Mouse (Mus musculus) G1E (cell line): Measurements from ENCODE around the gene Agtrap.

Experiments used
- CTCF ChIP-seq: IDR thresholded peaks from 2 replicates; pipeline ENCODE4 v1.5.1; 2012; ENCODE audit warnings: low read depth, low read length, inconsistent platforms, mixed read lengths
- GATA1 ChIP-seq: IDR thresholded peaks from 2 replicates; pipeline ENCODE4 v1.6.1; 2012; ENCODE audit warnings: borderline replicate concordance, low read length, inconsistent platforms, mixed read lengths
- GATA2 ChIP-seq: IDR thresholded peaks from 2 replicates; pipeline ENCODE4 v1.6.1; 2012; ENCODE audit warnings: low read depth, low read length, inconsistent platforms, borderline replicate concordance
- POLR2AphosphoS5 ChIP-seq: IDR thresholded peaks from 2 replicates; pipeline ENCODE4 v1.6.1; 2012; ENCODE audit warnings: low read depth, low read length, inconsistent platforms; ENCODE audit not compliant: insufficient replicate concordance
- TAL1 ChIP-seq: conservative IDR thresholded peaks from 2 replicates; pipeline ENCODE4 v1.6.1; 2012; ENCODE audit warnings: low read depth, low read length, inconsistent platforms, mixed read lengths

GRCm38 (mm10) chr4:148137503-148137902 is 49.7 kb upstream of the Agtrap start:
- no peak for TF ChIP-seq CTCF
- TF ChIP-seq TAL1 = no peak
- no peak for TF ChIP-seq GATA1
- TF ChIP-seq POLR2AphosphoS5 = no peak
- no peak for TF ChIP-seq GATA2
